Comparison of ENCODE assay signal across 8 mouse cellular contexts in the genomic region with DNA sequence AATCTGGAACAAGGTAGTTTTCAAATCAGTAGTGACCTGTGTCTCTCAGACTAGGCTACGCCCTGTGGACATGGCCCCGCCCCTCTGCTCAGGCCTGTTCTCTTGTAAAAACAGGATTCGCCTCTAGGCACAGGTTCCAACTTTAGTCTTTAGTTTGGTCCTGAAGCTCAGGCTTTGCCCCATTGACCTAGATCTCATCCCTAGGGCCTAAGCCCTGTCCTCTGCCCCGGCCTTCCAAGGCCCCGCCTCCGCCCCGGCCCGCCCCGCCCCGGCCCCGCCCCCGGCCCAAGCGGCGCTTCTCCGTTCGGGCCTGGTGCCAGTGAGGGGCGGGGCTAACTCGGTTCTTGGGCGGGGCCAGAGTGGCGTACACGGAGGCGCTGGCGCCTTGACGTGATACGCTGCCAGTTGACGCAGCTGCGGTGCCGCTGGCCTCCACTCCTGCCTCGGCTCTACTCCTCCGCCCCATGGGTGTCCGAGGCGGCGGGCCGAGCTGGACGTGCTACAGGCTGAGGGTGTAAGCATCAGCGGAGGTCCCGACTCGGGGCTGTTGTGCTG. TPM values are rescaled to one million over a fixed set of nuclear protein-coding genes. Genes with fewer than 3 reads are reported as not detected.
DNase-seq lines count a peak whose midpoint lies in the region; ATAC-seq lines count a peak whose summit lies in the region.

4932438A13Rik (plus strand) TSS at position 384 of the 555 bp plus-strand sequence.

- DNase-seq in adrenal gland, adult (ENCODE audit: inconsistent age in 2 of 2, low spot score in 1 of 2): peak; percentile 97 to 100
- DNase-seq in embryo, embryonic 10.5 days (ENCODE audit: low spot score): peak; percentile 96
- peak; percentile 99 for DNase-seq in gastrocnemius, postnatal 14 days
- peak; percentile 92 to 98 for DNase-seq in left cerebral cortex, postnatal 10 days (ENCODE audit: extremely low spot score in 1 of 2, low spot score in 2 of 2)
- DNase-seq in right cerebral cortex, postnatal 25 days: peak; percentile 96
- peak; percentile 96 to 99 for DNase-seq in urinary bladder, postnatal 4 days (ENCODE audit: low spot score in 2 of 2)

- ATAC-seq in inflammation-experienced regulatory T-cells, adult 6 months: peak; percentile 72
- peak; percentile 98 for ATAC-seq in megakaryocyte-erythroid progenitor cell, adult 5-6 weeks (replicated peaks; ENCODE audit: low FRiP score, low TSS enrichment, poor library complexity, severe bottlenecking)

- intact Hi-C loops in gastrocnemius, postnatal 14 days (cut with DNase I; ENCODE audit: low total_unique reads): no loop called here
- intact Hi-C loops in left cerebral cortex, postnatal 10 days (cut with DNase I): no loop called here

RNA-seq across cellular contexts. Expression of gene 4932438A13Rik, which starts in this region (rescaled TPM):
- 10 to 100 TPM; 21.8 to 22.6 TPM for total RNA-seq in gastrocnemius, postnatal 14 days (2021)
- 10 to 100 TPM; 38.7 to 88.8 (median 80.2) TPM for polyA plus RNA-seq in inflammation-experienced regulatory T-cells, adult 6 months (2017; shearing (Covaris generic))
- total RNA-seq in left cerebral cortex, postnatal 10 days (2021): 100 to 1,000 TPM; 122 to 127 TPM
- 67.8 and 79.9 TPM in 2 replicates for total RNA-seq in megakaryocyte-erythroid progenitor cell, adult 5-6 weeks (2014; fragmentation: Nextera tagmentation)
- total RNA-seq in megakaryocyte-erythroid progenitor cell, adult 5-6 weeks (2017): 46.4 and 55.3 TPM in 2 replicates

Comparison
In these comparisons a context has a peak if more than half of its experiments do, and no peak if none do; other contexts are left out.
1. Peak in every context shown above with its lines: DNase-seq and ATAC-seq.